Mouse (Mus musculus) erythroblast, embryonic 14.5 days (primary cell): Measurements from ENCODE around the gene Gm128. TPM values are rescaled to one million over a fixed set of nuclear protein-coding genes. Genes with fewer than 3 reads are reported as not detected.

ENCODE experiments used
- H3K27me3 ChIP-seq: 2 replicates; pipeline ENCODE4 v1.6.1; 2012; ENCODE audit warnings: inconsistent platforms; ENCODE audit not compliant: control insufficient read depth
- H3K36me3 ChIP-seq: 2 replicates; pipeline ENCODE4 v1.6.1; 2012; ENCODE audit warnings: mild to moderate bottlenecking, inconsistent platforms; ENCODE audit not compliant: control insufficient read depth
- H3K4me1 ChIP-seq: 2 replicates; pipeline ENCODE4 v1.6.1; 2012; ENCODE audit warnings: inconsistent platforms; ENCODE audit not compliant: control insufficient read depth
- H3K4me3 ChIP-seq: replicated peaks from 2 replicates; pipeline ENCODE3; 2012; ENCODE audit warnings: moderate library complexity, mild to moderate bottlenecking, inconsistent platforms
- H3K9me3 ChIP-seq: 2 replicates; pipeline ENCODE4 v1.6.1; 2012; ENCODE audit warnings: low read length, inconsistent platforms, mixed read lengths; ENCODE audit not compliant: control insufficient read depth
- GATA1 ChIP-seq: IDR thresholded peaks from 2 replicates; pipeline ENCODE4 v1.6.1; 2012; ENCODE audit warnings: low read length, inconsistent platforms, mixed read lengths
- TAL1 ChIP-seq: IDR thresholded peaks from 3 replicates; pipeline ENCODE4 v1.6.1; 2012; ENCODE audit warnings: low read length, inconsistent platforms, mixed read lengths
- polyA plus RNA-seq: library from polyadenylated mRNA; stranded (reverse); fragments of >175 nt; gene quantifications from 2 replicates; pipeline ENCODE4 v1.2.3, GENCODE M21; 2012

Gene Gm128
- polyA plus RNA-seq = not detected in 2 replicates

DNA sequence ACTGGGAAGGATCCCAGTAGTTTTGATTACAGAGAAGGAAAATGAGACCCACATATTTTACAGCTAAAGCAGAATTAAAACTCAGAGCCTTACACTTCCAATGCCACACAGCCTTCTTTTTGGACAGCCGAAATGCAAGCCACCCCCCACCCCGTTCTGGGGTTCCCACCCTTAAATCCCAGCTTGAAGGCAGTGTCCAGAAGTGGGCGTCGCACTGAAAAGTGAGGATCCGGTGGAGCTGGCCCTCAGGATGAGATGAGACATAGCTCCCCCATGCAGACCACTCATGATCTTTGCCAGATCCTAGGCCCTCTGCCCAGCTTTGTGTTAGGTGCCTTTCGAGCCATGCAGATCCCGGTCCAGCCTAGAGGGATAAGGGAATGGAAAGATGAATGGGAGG, at the start of gene Gm128:
TSS of gene Gm128 (minus strand) at position 101 of the 400 bp plus-strand sequence.
- H3K36me3 ChIP-seq = peaks cover 20% of the 10 kb centered on the region
- H3K4me3 ChIP-seq = no peak within 1 kb of the TSS
- H3K4me1 ChIP-seq = peaks cover 5% of the 10 kb centered on the region
- no peaks in the 10 kb centered on the region for H3K9me3 ChIP-seq
- H3K27me3 ChIP-seq = peaks cover 3% of the 10 kb centered on the region
- TF ChIP-seq TAL1 = no peak
- no peak for TF ChIP-seq GATA1

DNA sequence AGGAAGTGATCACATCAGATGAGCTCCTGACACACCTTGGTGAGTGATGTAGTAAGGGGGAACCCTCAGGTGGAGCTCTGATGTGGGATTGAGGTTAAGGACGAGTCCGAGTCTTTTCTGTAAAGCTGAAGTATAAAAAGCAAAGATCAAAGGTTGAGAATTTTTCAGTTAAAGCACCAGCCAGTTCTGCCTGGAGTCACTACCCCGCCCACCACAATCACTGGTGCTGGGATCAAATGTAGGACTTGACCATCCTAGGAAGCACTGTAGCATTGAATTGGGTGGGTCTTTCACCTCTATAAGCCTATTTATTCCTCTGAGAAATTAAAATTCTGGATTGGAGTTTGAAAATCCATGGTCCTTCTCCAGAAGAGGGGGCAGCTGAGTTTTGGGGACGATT, 49.6 kb upstream of the Gm128 start:
- Histone ChIP-seq H3K4me3 (no peak overlapping the region), H3K36me3 (peaks cover 84% of the 10 kb centered on the region), H3K9me3 (no peaks in the 10 kb centered on the region), H3K27me3 (no peaks in the 10 kb centered on the region), H3K4me1 (peaks cover 15% of the 10 kb centered on the region)
- no peak for TF ChIP-seq TAL1
- TF ChIP-seq GATA1 = no peak

DNA sequence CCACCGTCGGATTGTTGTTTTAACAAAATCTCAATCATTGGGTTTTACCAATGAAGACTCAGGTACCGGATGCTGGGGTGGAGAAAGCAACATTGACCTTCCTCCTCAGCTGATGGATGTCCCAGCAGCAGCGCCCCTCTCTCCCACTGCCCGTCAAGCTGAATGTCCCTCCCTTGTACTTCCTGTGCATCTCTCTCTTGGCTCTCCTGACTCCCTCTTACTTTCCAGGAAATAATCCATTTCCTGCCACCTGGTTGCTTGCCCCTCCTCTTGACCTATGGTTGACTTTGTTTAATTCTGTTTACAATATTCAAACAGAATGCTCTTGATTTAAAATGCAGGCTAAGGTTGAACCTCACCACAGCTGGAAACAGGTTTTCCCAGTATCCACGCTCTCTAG, 48.8 kb upstream of the Gm128 start:
- peaks cover 22% of the 10 kb centered on the region for H3K4me1 ChIP-seq
- H3K4me3 ChIP-seq = no peak overlapping the region
- no peak for TF ChIP-seq GATA1
- TF ChIP-seq TAL1 = no peak
- peaks cover 77% of the 10 kb centered on the region for H3K36me3 ChIP-seq
- H3K27me3 ChIP-seq = no peaks in the 10 kb centered on the region
- H3K9me3 ChIP-seq = no peaks in the 10 kb centered on the region

DNA sequence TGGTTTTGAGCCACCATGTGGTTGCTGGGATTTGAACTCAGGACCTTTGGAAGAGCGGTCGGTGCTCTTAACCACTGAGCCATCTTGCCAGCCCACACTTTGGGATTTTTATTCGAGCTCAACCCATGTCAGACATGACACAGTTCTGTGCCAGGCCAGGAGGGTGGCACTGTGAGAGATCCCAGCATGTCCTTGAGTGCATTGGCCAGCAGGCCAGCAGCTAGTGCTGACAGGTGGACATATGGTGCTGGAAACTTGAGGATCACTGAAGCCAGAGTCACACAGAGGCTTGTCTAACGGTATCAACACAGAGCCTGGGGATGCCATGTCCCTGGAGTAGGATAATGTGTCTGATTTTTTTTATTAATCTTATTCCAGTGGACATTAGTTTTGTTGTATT, 48.0 kb upstream of the Gm128 start:
- H3K36me3 ChIP-seq = peaks cover 75% of the 10 kb centered on the region
- no peak overlapping the region for H3K4me3 ChIP-seq
- peaks cover 25% of the 10 kb centered on the region for H3K4me1 ChIP-seq

DNA sequence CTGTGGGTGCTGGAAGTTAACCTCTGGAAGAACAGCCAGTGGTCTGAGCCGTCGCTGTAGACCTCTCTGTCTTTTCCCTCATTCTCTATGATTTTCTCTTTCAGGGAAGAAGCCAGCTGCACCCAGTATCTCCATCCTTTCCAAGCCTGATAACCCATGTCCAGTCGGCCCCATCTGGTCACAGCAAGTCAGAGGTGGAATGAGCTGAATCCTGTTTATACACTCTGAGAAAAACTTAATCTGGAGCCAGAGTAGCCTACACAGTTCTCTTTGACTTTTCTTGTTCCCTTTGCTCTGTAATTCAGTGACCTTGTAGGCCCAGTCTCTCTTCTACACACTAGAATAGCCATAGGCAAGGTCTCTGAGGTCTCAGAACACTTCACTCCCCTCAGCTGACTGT, 46.1 kb upstream of the Gm128 start:
- Histone ChIP-seq H3K27me3 (no peaks in the 10 kb centered on the region), H3K36me3 (peaks cover 60% of the 10 kb centered on the region), H3K9me3 (no peaks in the 10 kb centered on the region), H3K4me3 (no peak overlapping the region), H3K4me1 (peaks cover 34% of the 10 kb centered on the region)
- TF ChIP-seq TAL1 (no peak), GATA1 (no peak)

More for the DNA sequence above, 48.0 kb upstream of the Gm128 start:
- TF ChIP-seq TAL1 = no peak
- H3K9me3 ChIP-seq = no peaks in the 10 kb centered on the region
- H3K27me3 ChIP-seq = no peaks in the 10 kb centered on the region

DNA sequence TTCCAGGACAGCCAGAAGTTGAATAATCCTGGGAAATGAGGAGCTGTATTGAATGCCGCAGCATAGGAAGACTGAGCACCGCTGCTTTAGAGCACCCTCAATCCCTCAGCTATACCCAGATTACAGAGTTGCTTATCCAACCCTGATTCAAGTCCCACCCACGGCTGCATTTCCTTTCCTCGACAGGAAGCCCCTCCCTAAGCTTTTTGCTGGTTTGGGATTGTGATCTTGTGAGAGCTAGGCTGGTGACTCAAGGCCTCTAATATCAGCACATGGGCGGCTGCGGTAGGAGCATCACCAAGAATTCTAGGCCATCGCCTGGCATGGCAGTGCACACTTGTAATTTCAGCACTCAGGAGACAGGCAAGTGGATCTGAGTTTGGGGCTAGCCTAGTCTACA, 45.1 kb upstream of the Gm128 start:
- Histone ChIP-seq H3K36me3 (peaks cover 53% of the 10 kb centered on the region), H3K4me3 (no peak overlapping the region), H3K27me3 (no peaks in the 10 kb centered on the region), H3K4me1 (peaks cover 42% of the 10 kb centered on the region), H3K9me3 (no peaks in the 10 kb centered on the region)
- no peak for TF ChIP-seq TAL1
- no peak for TF ChIP-seq GATA1

DNA sequence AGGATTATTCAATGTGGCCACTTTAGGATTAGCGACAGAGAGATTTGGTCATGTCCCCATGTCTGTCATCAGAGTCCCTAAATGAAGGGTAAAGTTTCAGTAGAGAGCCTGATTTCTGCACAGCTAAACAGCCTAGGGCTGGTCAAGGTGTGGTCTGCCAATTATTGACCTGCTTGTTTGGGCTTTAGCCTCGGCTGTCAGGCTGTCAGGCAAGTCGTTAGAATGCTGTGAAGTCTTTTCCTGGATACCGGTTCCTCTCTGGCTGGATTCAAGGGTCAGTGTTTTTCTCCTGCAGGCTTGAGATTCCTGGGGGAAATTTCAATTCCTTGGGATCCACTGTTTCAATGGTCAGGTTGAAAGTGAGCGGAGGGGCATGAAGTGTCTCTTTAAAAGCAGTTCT, 44.6 kb upstream of the Gm128 start:
- Histone ChIP-seq H3K9me3 (no peaks in the 10 kb centered on the region), H3K4me1 (peaks cover 47% of the 10 kb centered on the region), H3K27me3 (no peaks in the 10 kb centered on the region), H3K4me3 (no peak overlapping the region), H3K36me3 (peaks cover 49% of the 10 kb centered on the region)
- no peak for TF ChIP-seq GATA1
- TF ChIP-seq TAL1 = no peak

DNA sequence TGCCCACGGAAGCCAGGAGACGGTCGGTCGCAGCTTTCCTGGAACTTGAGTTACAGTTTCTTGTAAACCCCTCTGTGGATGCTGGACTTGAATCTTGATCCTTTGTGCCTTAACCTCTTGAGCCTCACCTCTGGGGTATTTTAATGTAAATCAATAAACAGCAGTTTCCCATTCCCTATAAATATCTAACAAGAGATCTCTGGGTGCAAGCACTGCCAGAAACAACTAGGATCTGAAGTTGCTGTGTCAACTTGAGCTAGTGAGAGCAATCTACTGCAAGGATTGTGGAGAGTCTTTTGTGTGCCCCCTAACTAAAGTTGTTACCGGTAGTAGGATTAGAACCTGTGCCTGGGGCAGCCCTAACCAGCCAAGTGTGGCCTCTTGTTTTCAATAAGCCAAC, 44.0 kb upstream of the Gm128 start:
- peaks cover 44% of the 10 kb centered on the region for H3K36me3 ChIP-seq
- no peak overlapping the region for H3K4me3 ChIP-seq
- H3K9me3 ChIP-seq = no peaks in the 10 kb centered on the region
- TF ChIP-seq GATA1 (no peak), TAL1 (no peak)
- no peaks in the 10 kb centered on the region for H3K27me3 ChIP-seq
- H3K4me1 ChIP-seq = peaks cover 54% of the 10 kb centered on the region

DNA sequence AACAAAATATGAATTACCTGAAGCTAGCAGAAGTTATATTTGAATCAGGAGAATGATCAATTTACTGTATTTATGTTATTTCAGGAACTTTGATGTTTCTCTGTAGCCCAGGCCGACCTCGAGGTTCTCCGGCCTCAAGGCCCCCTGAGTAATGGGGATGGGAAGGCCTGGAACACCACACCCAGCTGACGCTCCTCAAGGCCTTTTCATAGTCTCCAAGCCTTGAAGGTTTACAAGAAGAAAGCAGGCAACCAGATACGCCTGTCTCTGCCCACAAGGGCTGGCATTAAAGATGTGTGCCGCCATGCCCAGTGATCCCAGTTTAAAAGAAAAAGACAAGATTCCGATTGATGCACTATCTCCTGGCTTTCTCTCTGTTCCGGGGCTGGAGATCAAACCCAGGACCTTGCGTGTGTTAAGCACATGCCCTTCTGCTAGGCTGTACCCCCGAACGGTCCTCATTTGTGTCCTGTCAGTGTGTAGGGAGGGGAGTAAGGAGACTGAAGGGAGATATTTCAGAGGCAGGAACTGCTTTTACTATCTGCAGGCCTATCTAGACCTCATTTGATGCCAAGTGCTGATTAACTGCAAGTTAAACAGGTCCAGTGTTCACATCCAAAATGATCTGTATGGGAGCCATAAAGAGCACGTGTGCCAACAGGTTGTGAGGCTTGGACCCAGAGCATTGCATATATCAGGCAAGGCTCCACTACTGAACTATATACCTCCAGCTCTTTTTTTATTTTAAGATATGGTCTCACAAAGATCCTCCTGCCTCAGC, 43.3 kb upstream of the Gm128 start:
- Histone ChIP-seq H3K4me1 (peaks cover 57% of the 10 kb centered on the region), H3K36me3 (peaks cover 37% of the 10 kb centered on the region)

More for the DNA sequence above, 43.3 kb upstream of the Gm128 start:
- peak overlapping the region; percentile 93 for H3K4me3 ChIP-seq
- TF ChIP-seq GATA1 (no peak), TAL1 (no peak)
- H3K27me3 ChIP-seq = no peaks in the 10 kb centered on the region
- H3K9me3 ChIP-seq = no peaks in the 10 kb centered on the region
